Mouse (Mus musculus) midbrain, embryonic 14.5 days (tissue): ENCODE measurements at regions not wholly inside any gene's neighbourhood (a gene's known extent, or its start where the extent isn't known, plus 50 kb on each side); places are given as distances from the start of the nearest gene placed in this dataset.

Experiments
- ATAC-seq: fragments of 200-750 bp; cut with Nextera tagmentation; 2 replicates; pipeline ENCODE4 v1.8.0; 2017; ENCODE audit warnings: moderate number of reproducible peaks, moderate library complexity; ENCODE audit not compliant: low FRiP score, low TSS enrichment
- DNase-seq: peaks from one replicate; pipeline ENCODE4 v3.0.0-alpha.2; 2015
- H3K27ac ChIP-seq: fragments of 300-500 bp; sonication (generic); replicated peaks from 2 replicates; pipeline ENCODE4 v1.5.1; 2014; ENCODE audit warnings: mild to moderate bottlenecking, low read depth, low read length, moderate library complexity
- H3K27me3 ChIP-seq: fragments of 300-500 bp; sonication (generic); 2 replicates; pipeline ENCODE4 v1.6.1; 2014; ENCODE audit warnings: low read length, control low read depth, mixed read lengths; ENCODE audit not compliant: control insufficient read depth, insufficient read depth
- H3K36me3 ChIP-seq: fragments of 300-500 bp; sonication (generic); 2 replicates; pipeline ENCODE4 v1.6.1; 2014; ENCODE audit warnings: low read length, control low read depth; ENCODE audit not compliant: control insufficient read depth, insufficient read depth
- H3K4me1 ChIP-seq: fragments of 300-500 bp; sonication (generic); 2 replicates; pipeline ENCODE4 v1.6.1; 2014; ENCODE audit warnings: mild to moderate bottlenecking, antibody characterized with exemption, low read length, control low read depth; ENCODE audit not compliant: control insufficient read depth, insufficient read depth
- H3K4me2 ChIP-seq: fragments of 300-500 bp; sonication (generic); 2 replicates; pipeline ENCODE4 v1.6.1; 2014; ENCODE audit warnings: mild to moderate bottlenecking, low read length, moderate library complexity
- H3K4me3 ChIP-seq: fragments of 300-500 bp; sonication (generic); replicated peaks from 2 replicates; pipeline ENCODE4 v1.5.1; 2014; ENCODE audit warnings: low read depth, low read length
- H3K9ac ChIP-seq: fragments of 300-500 bp; sonication (generic); replicated peaks from 2 replicates; pipeline ENCODE4 v1.6.1; 2014; ENCODE audit warnings: mild to moderate bottlenecking, low read length, moderate library complexity
- H3K9me3 ChIP-seq: fragments of 300-500 bp; sonication (generic); 2 replicates; pipeline ENCODE4 v1.6.1; 2016; ENCODE audit warnings: low read length, control low read depth, mixed read lengths; ENCODE audit not compliant: control insufficient read depth
- WGBS: fragments of 180-500 bp; shearing (Covaris S2); extraction: QIAGEN DNeasy Blood & Tissue Kit; methylation state at CpG from one replicate; pipeline ENCODE4 v1.1.7; 2014; 5-methylcytosine and 5-hydroxymethylcytosine counted together

DNA sequence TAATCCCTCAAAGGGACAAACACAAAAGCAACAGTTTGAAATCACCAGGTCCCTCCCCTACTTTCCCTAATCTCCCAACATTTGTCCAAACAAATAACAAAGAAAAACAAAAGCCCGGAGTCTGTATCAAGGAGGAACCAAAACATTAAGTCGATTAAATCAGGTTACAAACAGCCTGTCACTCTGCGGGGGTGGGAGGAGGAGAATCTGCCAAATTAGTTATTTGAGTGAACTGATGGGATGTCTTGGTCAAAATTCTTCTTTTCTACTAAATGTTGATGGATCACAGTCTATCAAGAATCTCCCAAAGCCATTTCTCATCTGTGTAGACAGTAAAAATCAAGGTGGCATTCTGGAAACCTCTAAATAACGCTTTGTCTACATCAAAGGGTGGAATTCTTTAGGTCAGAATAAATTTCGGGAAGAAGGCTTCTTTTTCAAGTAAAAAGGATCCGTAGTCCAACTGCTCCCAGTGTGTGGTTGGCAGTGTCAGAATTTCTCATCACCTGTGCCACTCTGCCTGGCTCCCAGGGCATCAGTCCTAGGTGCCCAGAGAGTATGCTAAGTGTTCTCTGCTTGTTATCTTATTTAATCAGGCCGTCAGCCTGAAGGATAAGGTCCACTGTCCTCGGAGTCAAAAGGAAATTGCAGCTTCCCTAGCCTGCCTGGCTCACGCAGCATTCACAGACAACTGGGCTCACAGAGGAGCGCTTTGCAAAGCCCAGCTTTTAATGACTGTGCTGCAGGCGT, 216.1 kb downstream of the Gm19935 start:
- Histone ChIP-seq H3K9me3 (no peaks in the 10 kb centered on the region), H3K4me3 (no peak overlapping the region), H3K4me1 (0 out of 2 replicates have a peak, but pooled peaks cover 3% of the 10 kb centered on the region), H3K27ac (no peak overlapping the region), H3K27me3 (no peaks in the 10 kb centered on the region), H3K36me3 (no peaks in the 10 kb centered on the region), H3K4me2 (no peak overlapping the region), H3K9ac (no peak overlapping the region)
- ATAC-seq (no peak), DNase-seq (peak; percentile 40)
- WGBS: 16% methylated on average over 11 of the region's 11 CpGs

DNA sequence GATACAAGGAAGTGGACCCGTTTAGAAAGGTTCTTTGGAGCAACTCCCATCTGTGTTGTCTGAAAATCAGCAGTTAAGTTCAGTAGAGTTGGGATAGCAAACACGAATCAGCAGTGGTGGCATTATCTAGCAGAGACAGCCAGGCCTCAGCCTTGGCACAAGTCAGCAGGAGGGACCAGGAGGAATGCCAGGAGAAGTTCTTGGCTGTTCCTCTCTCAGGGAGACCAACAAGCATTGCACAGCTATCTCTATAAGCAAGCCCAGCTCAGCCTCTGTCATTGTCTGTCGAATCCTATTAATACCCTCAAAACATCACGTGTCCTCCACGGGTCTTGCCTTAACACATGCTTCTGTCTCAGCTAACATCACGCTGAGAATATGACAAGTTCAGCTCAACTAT, 219.8 kb downstream of the Gm19935 start:
- ATAC-seq (no peak), DNase-seq (no peak)
- Histone ChIP-seq H3K4me1 (0 out of 2 replicates have a peak, but pooled peaks cover 3% of the 10 kb centered on the region), H3K36me3 (no peaks in the 10 kb centered on the region), H3K4me3 (no peak overlapping the region), H3K9ac (no peak overlapping the region), H3K4me2 (no peak overlapping the region), H3K9me3 (no peaks in the 10 kb centered on the region), H3K27ac (no peak overlapping the region), H3K27me3 (no peaks in the 10 kb centered on the region)
- WGBS: 86% methylated on average over 6 of the region's 6 CpGs

DNA sequence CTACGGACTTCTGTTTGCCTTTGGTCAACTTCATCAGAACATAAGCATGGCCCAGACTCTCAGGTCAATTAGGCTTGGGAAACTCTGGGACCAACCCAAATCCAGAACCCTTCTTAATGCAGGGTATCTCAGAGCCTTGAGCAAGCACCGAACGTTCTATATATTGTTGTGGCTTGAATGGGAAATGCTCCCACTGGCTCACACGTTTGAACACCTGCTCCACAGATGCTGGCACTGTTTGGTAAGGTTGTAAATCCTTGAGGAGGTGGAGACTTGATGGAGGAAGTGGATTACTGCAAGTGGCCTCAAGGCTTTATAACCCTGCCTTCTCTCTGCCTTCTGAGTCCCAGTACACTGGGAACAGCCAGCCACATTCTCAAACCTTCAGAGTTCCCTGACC, 231.3 kb upstream of the Tox3 start:
- no peaks in the 10 kb centered on the region for H3K36me3 ChIP-seq
- no peaks in the 10 kb centered on the region for H3K9me3 ChIP-seq
- H3K27me3 ChIP-seq: no peaks in the 10 kb centered on the region
- no peak overlapping the region for H3K27ac ChIP-seq
- no peaks in the 10 kb centered on the region for H3K4me1 ChIP-seq
- no peak overlapping the region for H3K4me2 ChIP-seq
- H3K9ac ChIP-seq: no peak overlapping the region
- H3K4me3 ChIP-seq: no peak overlapping the region
- 90% methylated on average over 4 of the region's 4 CpGs for WGBS
- ATAC-seq: no peak
- DNase-seq: no peak

- no peaks in the 10 kb centered on the region for H3K27me3 ChIP-seq
- 58% methylated on average over 4 of the region's 4 CpGs for WGBS
- no peaks in the 10 kb centered on the region for H3K4me1 ChIP-seq
- DNase-seq: peak; percentile 38
- no peak overlapping the region for H3K4me3 ChIP-seq
- no peak; the same call in 1 of the 2 replicates for ATAC-seq
- H3K27ac ChIP-seq: no peak overlapping the region
- H3K9ac ChIP-seq: no peak overlapping the region
- H3K4me2 ChIP-seq: no peak overlapping the region
- H3K9me3 ChIP-seq: no peaks in the 10 kb centered on the region
- H3K36me3 ChIP-seq: no peaks in the 10 kb centered on the region
These were observed 228.8 kb upstream of the Tox3 start for GRCm38 (mm10) chr8:90576976-90577375.

- Histone ChIP-seq H3K27me3 (no peaks in the 10 kb centered on the region), H3K4me1 (no peaks in the 10 kb centered on the region), H3K4me2 (no peak overlapping the region), H3K9ac (no peak overlapping the region), H3K4me3 (no peak overlapping the region), H3K27ac (no peak overlapping the region), H3K9me3 (no peaks in the 10 kb centered on the region), H3K36me3 (no peaks in the 10 kb centered on the region)
- 82% methylated on average over 3 of the region's 3 CpGs for WGBS
- ATAC-seq: no peak
- DNase-seq: no peak
These were observed 226.5 kb upstream of the Tox3 start for GRCm38 (mm10) chr8:90574676-90575075.

GRCm38 (mm10) chr8:90556079-90556427, 207.9 kb upstream of the Tox3 start:
- H3K9me3 ChIP-seq: no peaks in the 10 kb centered on the region
- no peak overlapping the region for H3K4me3 ChIP-seq
- no peaks in the 10 kb centered on the region for H3K36me3 ChIP-seq
- H3K27me3 ChIP-seq: no peaks in the 10 kb centered on the region
- no peaks in the 10 kb centered on the region for H3K4me1 ChIP-seq
- DNase-seq: no peak
- H3K9ac ChIP-seq: no peak overlapping the region
- ATAC-seq: no peak
- 57% methylated on average over 7 of the region's 7 CpGs for WGBS
- no peak overlapping the region for H3K4me2 ChIP-seq
- H3K27ac ChIP-seq: no peak overlapping the region

DNA sequence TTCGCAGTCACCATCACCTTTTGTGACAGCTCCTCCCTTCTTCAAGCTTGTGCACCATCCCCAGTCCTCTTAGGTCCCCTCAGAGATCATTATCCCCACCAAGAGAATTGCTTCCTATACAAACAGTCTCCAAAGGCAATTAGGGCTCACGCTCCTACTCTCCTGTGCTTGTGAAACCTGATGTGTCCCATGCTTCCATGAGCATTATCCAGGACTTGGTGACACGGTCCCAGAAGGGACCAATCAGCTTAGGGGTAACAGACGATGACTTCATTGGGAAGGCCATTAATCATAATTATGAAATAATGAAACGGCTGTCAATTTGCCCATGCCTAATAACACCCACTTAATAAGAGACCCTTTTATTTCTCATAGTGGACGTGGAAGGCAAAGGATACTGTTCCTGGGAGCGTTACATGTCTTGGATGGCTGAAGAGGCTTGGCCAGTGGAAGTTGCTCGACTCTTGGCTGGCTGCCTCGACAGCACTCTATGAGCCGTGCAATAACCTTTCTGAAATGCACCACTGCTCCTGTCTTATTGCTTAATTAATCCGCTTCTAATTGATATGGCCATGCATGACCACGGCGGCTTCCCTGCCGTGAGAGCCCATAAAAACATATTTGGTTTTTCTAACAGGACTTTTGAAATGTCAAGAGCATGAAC, 207.4 kb upstream of the Tox3 start:
- H3K4me3 ChIP-seq: no peak overlapping the region
- no peak overlapping the region for H3K9ac ChIP-seq
- WGBS: 63% methylated on average over 14 of the region's 14 CpGs
- no peaks in the 10 kb centered on the region for H3K4me1 ChIP-seq
- no peak for ATAC-seq
- H3K27me3 ChIP-seq: no peaks in the 10 kb centered on the region
- H3K9me3 ChIP-seq: no peaks in the 10 kb centered on the region
- H3K36me3 ChIP-seq: no peaks in the 10 kb centered on the region
- no peak overlapping the region for H3K27ac ChIP-seq
- peak; percentile 38 for DNase-seq
- no peak overlapping the region for H3K4me2 ChIP-seq

GRCm38 (mm10) chr8:90547276-90547675, 199.1 kb upstream of the Tox3 start:
- Histone ChIP-seq H3K27ac (no peak overlapping the region), H3K27me3 (no peaks in the 10 kb centered on the region), H3K36me3 (no peaks in the 10 kb centered on the region), H3K9me3 (no peaks in the 10 kb centered on the region), H3K4me3 (no peak overlapping the region), H3K9ac (no peak overlapping the region), H3K4me2 (no peak overlapping the region), H3K4me1 (no peaks in the 10 kb centered on the region)
- WGBS: 89% methylated on average over 3 of the region's 3 CpGs
- DNase-seq: no peak
- ATAC-seq: no peak

DNA sequence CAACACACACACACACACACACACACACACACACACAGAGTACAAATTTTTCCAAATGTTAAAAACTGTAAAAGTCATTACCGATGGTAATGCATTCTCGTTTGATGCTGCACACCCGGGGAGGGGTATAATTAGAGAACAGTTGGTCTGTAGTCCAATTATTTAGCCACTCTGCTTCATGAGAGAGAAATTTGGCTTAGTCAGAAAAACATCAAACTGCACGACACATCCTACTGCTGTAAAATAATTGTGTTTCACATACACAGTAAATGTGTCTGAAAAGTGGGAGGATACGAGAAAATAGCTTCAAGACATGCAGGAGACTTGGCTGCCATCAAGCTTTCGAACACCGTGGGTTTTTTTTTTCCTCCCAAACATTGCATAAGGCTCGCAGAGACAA, 194.5 kb upstream of the Tox3 start:
- DNase-seq: no peak
- no peaks in the 10 kb centered on the region for H3K27me3 ChIP-seq
- H3K4me2 ChIP-seq: no peak overlapping the region
- 59% methylated on average over 8 of the region's 8 CpGs for WGBS
- H3K27ac ChIP-seq: no peak overlapping the region
- no peaks in the 10 kb centered on the region for H3K9me3 ChIP-seq
- H3K4me1 ChIP-seq: no peaks in the 10 kb centered on the region
- H3K9ac ChIP-seq: no peak overlapping the region
- no peaks in the 10 kb centered on the region for H3K36me3 ChIP-seq
- ATAC-seq: no peak
- no peak overlapping the region for H3K4me3 ChIP-seq
